Mouse (Mus musculus) frontal cortex, adult (tissue): Measurements from ENCODE around the gene Cdh13.

Source experiments
- ATAC-seq: cut with Nextera tagmentation; 2 replicates; pipeline ENCODE4 v1.9.2; 2017; ENCODE audit warnings: mild to moderate bottlenecking, moderate library complexity, mixed read lengths; ENCODE audit not compliant: low TSS enrichment

Cdh13 gene

GRCm38 (mm10) chr8:119254358-119254757 is 970.8 kb downstream of the Cdh13 start:
- ATAC-seq = no peak

- no peak for ATAC-seq
Observed at GRCm38 (mm10) chr8:119258642-119259041, 975.1 kb downstream of the Cdh13 start.

GRCm38 (mm10) chr8:119263750-119264149 is 980.2 kb downstream of the Cdh13 start:
- no peak for ATAC-seq

- no peak for ATAC-seq
Observed at GRCm38 (mm10) chr8:119266304-119266703, 982.8 kb downstream of the Cdh13 start.

- no peak for ATAC-seq
Observed at GRCm38 (mm10) chr8:119269576-119269975, 986.0 kb downstream of the Cdh13 start.

- ATAC-seq = no peak
Observed at GRCm38 (mm10) chr8:119270371-119270770, 986.8 kb downstream of the Cdh13 start.

GRCm38 (mm10) chr8:119272891-119273290 is 989.4 kb downstream of the Cdh13 start:
- ATAC-seq = no peak

GRCm38 (mm10) chr8:119275442-119275841 is 991.9 kb downstream of the Cdh13 start:
- no peak for ATAC-seq

- peak; percentile 74 for ATAC-seq
Observed at GRCm38 (mm10) chr8:119277047-119277451, 993.5 kb downstream of the Cdh13 start.

- no peak for ATAC-seq
Observed at GRCm38 (mm10) chr8:119281761-119282160, 998.2 kb downstream of the Cdh13 start.

GRCm38 (mm10) chr8:119284516-119284915 is 1001.0 kb downstream of the Cdh13 start:
- ATAC-seq = no peak

GRCm38 (mm10) chr8:119284920-119285319 is 1001.4 kb downstream of the Cdh13 start:
- no peak for ATAC-seq

- ATAC-seq = no peak
Observed at GRCm38 (mm10) chr8:119295477-119295876, 1011.9 kb downstream of the Cdh13 start.

GRCm38 (mm10) chr8:119297752-119298151 is 1014.2 kb downstream of the Cdh13 start:
- 0 out of 2 replicates have a peak, but pooled peaks have one; percentile 27 for ATAC-seq

- no peak for ATAC-seq
Observed at GRCm38 (mm10) chr8:119300335-119300734, 1016.8 kb downstream of the Cdh13 start.

- ATAC-seq = no peak
Observed at GRCm38 (mm10) chr8:119304196-119304595, 1020.7 kb downstream of the Cdh13 start.

- ATAC-seq = no peak
Observed at GRCm38 (mm10) chr8:119311412-119311811, 1027.9 kb downstream of the Cdh13 start.

- peak; percentile 62 for ATAC-seq
Observed at GRCm38 (mm10) chr8:119323215-119323614, 1039.7 kb downstream of the Cdh13 start.

GRCm38 (mm10) chr8:119339546-119339945 is 1056.0 kb downstream of the Cdh13 start:
- no peak for ATAC-seq

GRCm38 (mm10) chr8:119343606-119344005 is 1060.1 kb downstream of the Cdh13 start:
- ATAC-seq = no peak

- peak; percentile 99 for ATAC-seq
Observed at GRCm38 (mm10) chr8:119344190-119344856, 1060.8 kb downstream of the Cdh13 start, which contains the start of gene Hsbp1. Gene Hsbp1, plus strand, starts transcription at chr8:119344488.

- no peak for ATAC-seq
Observed at GRCm38 (mm10) chr8:119345029-119345682, 1061.6 kb downstream of the Cdh13 start.

- no peak for ATAC-seq
Observed at GRCm38 (mm10) chr8:119345683-119346075, 1062.1 kb downstream of the Cdh13 start.
